Comparison of ENCODE assay signal across 8 mouse cellular contexts in the genomic region with DNA sequence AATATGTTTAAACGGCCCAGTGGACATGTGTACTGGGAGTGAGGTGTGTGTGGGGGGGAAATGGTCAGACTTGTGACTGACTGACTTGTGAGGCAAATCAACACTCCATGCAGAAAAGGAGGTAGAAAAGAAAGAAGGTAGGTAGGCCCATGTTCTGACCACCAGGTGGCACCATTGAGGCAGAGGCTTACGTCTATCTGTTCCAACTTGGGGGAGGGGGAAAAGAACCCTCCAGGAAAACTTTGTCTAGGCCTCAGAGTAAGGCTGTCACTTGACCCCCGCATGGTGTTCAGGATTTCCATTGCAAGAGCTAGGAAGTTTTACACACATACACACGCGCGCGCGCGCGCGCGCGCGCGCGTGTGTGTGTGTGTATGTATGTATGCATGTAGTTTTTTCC. TPM values are rescaled to one million over a fixed set of nuclear protein-coding genes. Genes with fewer than 3 reads are reported as not detected.
A peak's percentile ranks its signal among the peaks of the same experiment; 100 is the strongest.
DNase-seq lines count a peak whose midpoint lies in the region; ATAC-seq and TF ChIP-seq lines count a peak whose summit lies in the region.

No protein-coding gene starts in this region.

- peak overlapping the region; percentile 37; the same call in 1 of the 2 replicates for H3K9ac ChIP-seq in embryonic facial prominence, embryonic 14.5 days (ENCODE audit: low read depth, low read length)
- H3K9ac ChIP-seq in kidney, embryonic 14.5 days (ENCODE audit: low read depth, low read length): no peak overlapping the region
- no peak overlapping the region for H3K9ac ChIP-seq in liver, adult 2 months (ENCODE audit: low read depth, low read length)
- H3K9ac ChIP-seq in stomach, embryonic 14.5 days (replicated peaks; ENCODE audit: low read depth, low read length): no peak overlapping the region

- peak overlapping the region; percentile 73 for H3K4me2 ChIP-seq in embryonic facial prominence, embryonic 14.5 days (ENCODE audit: low read depth, low read length)
- H3K4me2 ChIP-seq in kidney, embryonic 14.5 days (replicated peaks; ENCODE audit: low read depth, low read length): peak overlapping the region; percentile 81
- H3K4me2 ChIP-seq in myocyte (ENCODE audit: low read depth): peak overlapping the region; percentile 87
- H3K4me2 ChIP-seq in stomach, embryonic 14.5 days (replicated peaks; ENCODE audit: low read depth, low read length): peak overlapping the region; percentile 65

- TF ChIP-seq CTCF in C2C12 (IDR thresholded peaks at IDR 0.05; ENCODE audit: control insufficient read depth, insufficient read depth, insufficient read length): peak; percentile 62
- peak; percentile 78 for TF ChIP-seq CTCF in liver, adult 2 months (IDR thresholded peaks at IDR 0.05; ENCODE audit: low read depth, low read length)

- 0 out of 2 replicates have a peak, but pooled peaks have one; percentile 8 for ATAC-seq in embryonic facial prominence, embryonic 14.5 days (ENCODE audit: low read depth)
- ATAC-seq in kidney, embryonic 14.5 days (ENCODE audit: low FRiP score, low TSS enrichment): peak; percentile 54
- ATAC-seq in stomach, embryonic 14.5 days (ENCODE audit: insufficient number of reproducible peaks, insufficient read depth, low FRiP score, low read depth): no peak

- peaks cover 16% of the 10 kb centered on the region for H3K79me3 ChIP-seq in C2C12 (ENCODE audit: low read depth)

- H3K4me3 ChIP-seq in C2C12 (ENCODE audit: insufficient read depth, poor library complexity, severe bottlenecking): no peak overlapping the region
- H3K4me3 ChIP-seq in embryonic facial prominence, embryonic 14.5 days (ENCODE audit: low read depth, low read length): peak overlapping the region; percentile 48
- peak overlapping the region; percentile 77 for H3K4me3 ChIP-seq in heart, embryonic 10.5 days
- H3K4me3 ChIP-seq in kidney, embryonic 14.5 days (ENCODE audit: low read length): peak overlapping the region; percentile 67
- 0 out of 2 replicates have a peak overlapping the region, but pooled peaks have one; percentile 1 for H3K4me3 ChIP-seq in liver, adult 2 months (ENCODE audit: insufficient read depth, low read depth, low read length)
- peak overlapping the region; percentile 60 for H3K4me3 ChIP-seq in myocyte
- peak overlapping the region; percentile 74 for H3K4me3 ChIP-seq in stomach, embryonic 14.5 days (ENCODE audit: low read depth, low read length)

- no peaks in the 10 kb centered on the region for H3K9me3 ChIP-seq in embryonic facial prominence, embryonic 14.5 days (ENCODE audit: control insufficient read depth, low read length)
- no peaks in the 10 kb centered on the region for H3K9me3 ChIP-seq in heart, embryonic 10.5 days
- no peaks in the 10 kb centered on the region for H3K9me3 ChIP-seq in kidney, embryonic 14.5 days (ENCODE audit: control insufficient read depth, low read length)
- H3K9me3 ChIP-seq in stomach, embryonic 14.5 days (ENCODE audit: control insufficient read depth, low read depth, low read length): no peaks in the 10 kb centered on the region

- H3K36me3 ChIP-seq in C2C12 (ENCODE audit: control insufficient read depth, insufficient read depth) (peaks cover 11% of the 10 kb centered on the region), myocyte (ENCODE audit: control insufficient read depth, insufficient read depth) (no peaks in the 10 kb centered on the region)
- no peaks in the 10 kb centered on the region for H3K36me3 ChIP-seq in embryonic facial prominence, embryonic 14.5 days (ENCODE audit: control insufficient read depth, insufficient read depth, low read length)
- no peaks in the 10 kb centered on the region for H3K36me3 ChIP-seq in heart, embryonic 10.5 days
- no peaks in the 10 kb centered on the region for H3K36me3 ChIP-seq in kidney, embryonic 14.5 days (ENCODE audit: control insufficient read depth, insufficient read depth, low read length)
- H3K36me3 ChIP-seq in liver, adult 2 months (ENCODE audit: control insufficient read depth, insufficient read depth, low read length): no peaks in the 10 kb centered on the region
- no peaks in the 10 kb centered on the region for H3K36me3 ChIP-seq in stomach, embryonic 14.5 days (ENCODE audit: control insufficient read depth, insufficient read depth, low read length)

- H3K79me2 ChIP-seq in C2C12 (ENCODE audit: control insufficient read depth, insufficient read depth) (peaks cover 41% of the 10 kb centered on the region), myocyte (ENCODE audit: control insufficient read depth, insufficient read depth) (peaks cover 4% of the 10 kb centered on the region)
- H3K79me2 ChIP-seq in liver, adult 2 months (ENCODE audit: control insufficient read depth, insufficient read depth, low read length): no peaks in the 10 kb centered on the region

- H3K4me1 ChIP-seq in embryonic facial prominence, embryonic 14.5 days (ENCODE audit: control insufficient read depth, insufficient read depth, low read length): peaks cover 26% of the 10 kb centered on the region
- 0 out of 2 replicates have a peak, but pooled peaks cover 5% of the 10 kb centered on the region for H3K4me1 ChIP-seq in heart, embryonic 10.5 days
- 0 out of 2 replicates have a peak, but pooled peaks cover 1% of the 10 kb centered on the region for H3K4me1 ChIP-seq in kidney, embryonic 14.5 days (ENCODE audit: control insufficient read depth, insufficient read depth, low read length)
- peaks cover 2% of the 10 kb centered on the region; the same call in 1 of the 2 replicates for H3K4me1 ChIP-seq in liver, adult 2 months (ENCODE audit: control insufficient read depth, insufficient read depth, low read length)
- H3K4me1 ChIP-seq in stomach, embryonic 14.5 days (ENCODE audit: control insufficient read depth, insufficient read depth, low read length): peaks cover 23% of the 10 kb centered on the region

- H3ac ChIP-seq in C2C12 (ENCODE audit: control insufficient read depth, insufficient read length, low read depth): no peak overlapping the region
- H3ac ChIP-seq in myocyte (ENCODE audit: control insufficient read depth, insufficient read length): no peak overlapping the region

- TF ChIP-seq POLR2A in liver, adult 2 months (IDR thresholded peaks at IDR 0.05; ENCODE audit: extremely low read depth, insufficient read depth, low read length): no peak
- TF ChIP-seq POLR2A in myocyte (IDR thresholded peaks at IDR 0.05; ENCODE audit: insufficient read length, low read depth): no peak

- H3K27ac ChIP-seq in embryonic facial prominence, embryonic 14.5 days (replicated peaks; ENCODE audit: low read depth, low read length): no peak overlapping the region
- H3K27ac ChIP-seq in heart, embryonic 10.5 days: no peak overlapping the region
- H3K27ac ChIP-seq in kidney, embryonic 14.5 days (ENCODE audit: low read depth, low read length): no peak overlapping the region
- H3K27ac ChIP-seq in liver, adult 2 months (replicated peaks; ENCODE audit: insufficient read depth, low read depth, low read length): no peak overlapping the region
- no peak overlapping the region for H3K27ac ChIP-seq in stomach, embryonic 14.5 days (ENCODE audit: low read length)

- DNase-seq in adrenal gland, postnatal 4 days (ENCODE audit: low spot score in 2 of 2): peak; percentile 30 to 54
- peak; percentile 92 for DNase-seq in embryonic facial prominence, embryonic 14.5 days (ENCODE audit: low spot score)
- peak; percentile 86 for DNase-seq in heart, embryonic 10.5 days (ENCODE audit: low spot score)
- peak; percentile 54 for DNase-seq in liver, adult 2 months (ENCODE audit: extremely low read depth, low read depth, low spot score)

- H3K27me3 ChIP-seq in C2C12 (ENCODE audit: control insufficient read depth, insufficient read depth, insufficient read length): no peaks in the 10 kb centered on the region
- no peaks in the 10 kb centered on the region for H3K27me3 ChIP-seq in embryonic facial prominence, embryonic 14.5 days (replicated peaks; ENCODE audit: control insufficient read depth, insufficient read depth, low read length)
- no peaks in the 10 kb centered on the region for H3K27me3 ChIP-seq in heart, embryonic 10.5 days (ENCODE audit: insufficient read depth, poor library complexity, severe bottlenecking)
- H3K27me3 ChIP-seq in kidney, embryonic 14.5 days (ENCODE audit: control insufficient read depth, insufficient read depth, low read length): no peaks in the 10 kb centered on the region
- no peaks in the 10 kb centered on the region for H3K27me3 ChIP-seq in liver, adult 2 months (ENCODE audit: control insufficient read depth, insufficient read depth, low read length)
- H3K27me3 ChIP-seq in myocyte (ENCODE audit: control insufficient read depth, insufficient read depth, insufficient read length): no peaks in the 10 kb centered on the region
- no peaks in the 10 kb centered on the region for H3K27me3 ChIP-seq in stomach, embryonic 14.5 days (ENCODE audit: control insufficient read depth, insufficient read depth, low read length)

- 15% methylated on average over 16 of the region's 16 CpGs for WGBS in embryonic facial prominence, embryonic 14.5 days
- WGBS in heart, embryonic 10.5 days: 25% methylated on average over 16 of the region's 16 CpGs
- WGBS in kidney, embryonic 14.5 days: 20% methylated on average over 16 of the region's 16 CpGs
- WGBS in liver, adult 2 months: 25% methylated on average over 16 of the region's 16 CpGs
- 8% methylated on average over 16 of the region's 16 CpGs for WGBS in stomach, embryonic 14.5 days

TF ChIP-seq in C2C12, 6 proteins besides CTCF, POLR2A, EP300 and RAD21 (continues in another document):
- no peak for TF ChIP-seq USF1 (IDR thresholded peaks at IDR 0.05; ENCODE audit: low read depth)

RNA-seq across cellular contexts. Expression of a gene that starts 1.8 kb away (rescaled TPM):
- polyA plus RNA-seq in C2C12 (2012; fragmentation: generic; extraction: Trizol) (8.2 TPM), myocyte (2012; fragmentation: generic; extraction: Trizol) (3.7 TPM)
- total RNA-seq in adrenal gland, postnatal 4 days (2021): 10 to 100 TPM; 20.7 to 22.7 TPM
- 16.0 and 18.0 TPM in 2 replicates for polyA plus RNA-seq in embryonic facial prominence, embryonic 14.5 days (2014; fragmentation: Nextera tagmentation; extraction: Ambion mirVana)
- 4.6 and 5.6 TPM in 2 replicates for polyA plus RNA-seq in heart, embryonic 10.5 days (2016; fragmentation: Nextera tagmentation; extraction: Ambion mirVana)
- 6.1 and 6.3 TPM in 2 replicates for polyA plus RNA-seq in kidney, embryonic 14.5 days (2014; fragmentation: Nextera tagmentation; extraction: Ambion mirVana)
- 1.8 and 2.1 TPM in 2 replicates for total RNA-seq in liver, adult 2 months (2014; rRNA removed)
- polyA plus RNA-seq in liver, adult 2 months (2012; rRNA removed): 0.19 and 0.28 TPM in 2 replicates
- polyA plus RNA-seq in stomach, embryonic 14.5 days (2014; fragmentation: Nextera tagmentation; extraction: Ambion mirVana): 18.0 and 19.5 TPM in 2 replicates

RNA-seq across cellular contexts. Expression of a gene that starts 54.7 kb away (rescaled TPM):
- not detected for polyA plus RNA-seq in C2C12 (2012; fragmentation: generic; extraction: Trizol)
- not detected for total RNA-seq in adrenal gland, postnatal 4 days (2021)
- polyA plus RNA-seq in embryonic facial prominence, embryonic 14.5 days (2014; fragmentation: Nextera tagmentation; extraction: Ambion mirVana): not detected in 2 replicates
- polyA plus RNA-seq in heart, embryonic 10.5 days (2016; fragmentation: Nextera tagmentation; extraction: Ambion mirVana): not detected in 2 replicates
- polyA plus RNA-seq in kidney, embryonic 14.5 days (2014; fragmentation: Nextera tagmentation; extraction: Ambion mirVana): not detected in 2 replicates
- total RNA-seq in liver, adult 2 months (2014; rRNA removed): not detected in 2 replicates
- not detected in 2 replicates for polyA plus RNA-seq in liver, adult 2 months (2012; rRNA removed)
- 0.02 TPM for polyA plus RNA-seq in myocyte (2012; fragmentation: generic; extraction: Trizol)
- not detected in 2 replicates for polyA plus RNA-seq in stomach, embryonic 14.5 days (2014; fragmentation: Nextera tagmentation; extraction: Ambion mirVana)

Comparison
In these comparisons a context has a peak if more than half of its experiments do, and no peak if none do; other contexts are left out.
1. DNase-seq: peak in every context shown above with its lines; median percentile 92 in embryonic facial prominence, embryonic 14.5 days; 86 in heart, embryonic 10.5 days; 54 in liver, adult 2 months; 42 in adrenal gland, postnatal 4 days.